Mouse (Mus musculus): ENCODE data around the gene Errfi1.

GRCm38 (mm10) chr4:150824877-150825276, 28.8 kb upstream of the Errfi1 start:
- no peak for TF ChIP-seq CTCF (IDR thresholded peaks at IDR 0.05; ENCODE audit: borderline replicate concordance, control insufficient read depth, extremely low read depth, insufficient read depth, low read length, poor library complexity)
- no peak for TF ChIP-seq POLR2A (IDR thresholded peaks at IDR 0.05; ENCODE audit: control insufficient read depth, extremely low read depth, insufficient read depth, low read length, poor library complexity)
